Mouse (Mus musculus): ENCODE data around the gene Paox. TPM values are rescaled to one million over a fixed set of nuclear protein-coding genes. Genes with fewer than 3 reads are reported as not detected.
A peak's percentile ranks its signal among the peaks of the same experiment; 100 is the strongest.

Paox gene
- polyA plus RNA-seq, 1 experiment from 2014 or later, result 17.1 TPM

DNA sequence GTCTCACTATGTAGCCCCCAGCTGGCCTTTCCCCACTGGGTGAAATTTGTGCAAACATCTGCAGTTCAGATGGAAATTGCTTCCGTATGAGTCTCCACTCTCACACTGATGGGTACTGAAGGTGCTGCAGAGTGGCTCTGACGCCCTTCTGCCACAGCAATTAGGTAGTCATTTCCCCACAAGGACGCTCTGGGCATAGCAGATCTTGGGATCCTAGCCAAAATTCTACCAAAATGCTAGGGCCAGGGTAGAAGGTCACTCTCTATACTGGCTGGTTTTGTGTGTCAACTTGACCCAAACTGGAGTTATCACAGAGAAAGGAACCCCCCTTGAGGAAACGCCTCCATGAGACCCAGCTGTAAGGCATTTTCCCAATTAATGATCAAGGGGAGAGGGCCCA lies 11.6 kb upstream of the Paox start:
- WGBS (ENCODE audit: insufficient replicate concordance), result 77% methylated on average over 4 of the region's 4 CpGs
- peaks cover 5% of the 10 kb centered on the region for H3K4me1 ChIP-seq (ENCODE audit: control insufficient read depth, insufficient read depth, low read length)
- no peak for ATAC-seq (replicated peaks; ENCODE audit: insufficient number of reproducible peaks, low FRiP score, low TSS enrichment)
- no peak overlapping the region for H3K4me3 ChIP-seq (ENCODE audit: low read depth, low read length)
- no peak overlapping the region for H3K4me2 ChIP-seq
- no peak overlapping the region for H3K9ac ChIP-seq (ENCODE audit: low read depth, low read length)
- H3K27ac ChIP-seq (ENCODE audit: low read depth, low read length), result no peak overlapping the region
- no peaks in the 10 kb centered on the region for H3K27me3 ChIP-seq (ENCODE audit: control insufficient read depth, insufficient read depth, low read length)
- H3K9me3 ChIP-seq (replicated peaks; ENCODE audit: control insufficient read depth, low read length), result no peaks in the 10 kb centered on the region
- H3K36me3 ChIP-seq (ENCODE audit: control insufficient read depth, insufficient read depth, low read length), result peaks cover 4% of the 10 kb centered on the region; the same call in 1 of the 2 replicates

DNA sequence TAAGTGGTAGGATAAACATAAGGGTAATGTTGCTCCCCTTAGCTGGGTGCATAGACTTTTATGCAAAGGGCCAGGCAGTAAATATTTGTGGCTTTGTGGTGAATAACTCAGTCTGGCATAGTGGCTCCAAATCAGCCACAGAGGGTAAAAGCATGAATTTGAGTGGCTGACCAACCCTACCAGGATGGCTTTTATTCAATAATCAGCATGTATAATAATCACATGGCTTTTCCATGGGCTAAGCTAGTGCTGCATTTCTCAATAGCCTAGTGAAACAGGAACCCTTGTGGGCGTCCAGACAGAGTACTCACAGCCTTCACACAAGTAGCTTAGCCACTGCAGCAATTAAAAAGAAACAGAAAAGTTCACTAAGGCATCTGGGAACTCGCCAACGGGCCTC lies 3.7 kb upstream of the Paox start:
- H3K9me3 ChIP-seq (replicated peaks; ENCODE audit: control insufficient read depth, low read length), result no peaks in the 10 kb centered on the region
- no peaks in the 10 kb centered on the region for H3K27me3 ChIP-seq (ENCODE audit: control insufficient read depth, insufficient read depth, low read length)
- ATAC-seq (replicated peaks; ENCODE audit: insufficient number of reproducible peaks, low FRiP score, low TSS enrichment), result no peak
- no peak overlapping the region for H3K4me3 ChIP-seq (ENCODE audit: low read depth, low read length)
- peaks cover 20% of the 10 kb centered on the region for H3K36me3 ChIP-seq (ENCODE audit: control insufficient read depth, insufficient read depth, low read length)
- no peak overlapping the region for H3K9ac ChIP-seq (ENCODE audit: low read depth, low read length)
- peaks cover 3% of the 10 kb centered on the region; the same call in 1 of the 2 replicates for H3K4me1 ChIP-seq (ENCODE audit: control insufficient read depth, insufficient read depth, low read length)
- H3K4me2 ChIP-seq, result no peak overlapping the region
- WGBS (ENCODE audit: insufficient replicate concordance), result 65% methylated on average over 3 of the region's 3 CpGs
- H3K27ac ChIP-seq (ENCODE audit: low read depth, low read length), result no peak overlapping the region

GRCm38 (mm10) chr7:140116329-140117054 lies 893 bp downstream of the Paox start, which contains the start of gene Echs1:
TSS of gene Echs1 (minus strand) at chr7:140116476.
- Histone ChIP-seq H3K4me3 (ENCODE audit: low read depth, low read length) (peak within 1 kb of the TSS; percentile 80), H3K36me3 (ENCODE audit: control insufficient read depth, insufficient read depth, low read length) (peaks cover 4% of the 10 kb centered on the region; the same call in 1 of the 2 replicates), H3K27me3 (ENCODE audit: control insufficient read depth, insufficient read depth, low read length) (no peaks in the 10 kb centered on the region), H3K4me1 (ENCODE audit: control insufficient read depth, insufficient read depth, low read length) (peaks cover 3% of the 10 kb centered on the region; the same call in 1 of the 2 replicates), H3K9me3 (replicated peaks; ENCODE audit: control insufficient read depth, low read length) (no peaks in the 10 kb centered on the region), H3K4me2 (peak within 1 kb of the TSS; percentile 93), H3K27ac (ENCODE audit: low read depth, low read length) (peak within 1 kb of the TSS; percentile 79), H3K9ac (ENCODE audit: low read depth, low read length) (peak within 1 kb of the TSS; percentile 92)
- ATAC-seq (replicated peaks; ENCODE audit: insufficient number of reproducible peaks, low FRiP score, low TSS enrichment), result peak; percentile 97
- 4% methylated on average over 28 of the region's 28 CpGs for WGBS (ENCODE audit: insufficient replicate concordance)

GRCm38 (mm10) chr7:140120484-140120883 lies 4.9 kb downstream of the Paox start:
- Histone ChIP-seq H3K27ac (ENCODE audit: low read depth, low read length) (no peak overlapping the region), H3K4me2 (no peak overlapping the region), H3K9me3 (replicated peaks; ENCODE audit: control insufficient read depth, low read length) (no peaks in the 10 kb centered on the region), H3K9ac (ENCODE audit: low read depth, low read length) (no peak overlapping the region), H3K4me1 (ENCODE audit: control insufficient read depth, insufficient read depth, low read length) (peaks cover 1% of the 10 kb centered on the region; the same call in 1 of the 2 replicates), H3K36me3 (ENCODE audit: control insufficient read depth, insufficient read depth, low read length) (no peaks in the 10 kb centered on the region), H3K4me3 (ENCODE audit: low read depth, low read length) (no peak overlapping the region), H3K27me3 (ENCODE audit: control insufficient read depth, insufficient read depth, low read length) (no peaks in the 10 kb centered on the region)
- no peak for ATAC-seq (replicated peaks; ENCODE audit: insufficient number of reproducible peaks, low FRiP score, low TSS enrichment)
- 87% methylated on average over 2 of the region's 2 CpGs for WGBS (ENCODE audit: insufficient replicate concordance)

- 68% methylated on average over 13 of the region's 13 CpGs for WGBS (ENCODE audit: insufficient replicate concordance)
These were observed 5.8 kb downstream of the Paox start for GRCm38 (mm10) chr7:140121338-140121910.

GRCm38 (mm10) chr7:140122765-140123164 lies 7.2 kb downstream of the Paox start:
- no peak for ATAC-seq (replicated peaks; ENCODE audit: insufficient number of reproducible peaks, low FRiP score, low TSS enrichment)
- H3K9ac ChIP-seq (ENCODE audit: low read depth, low read length), result no peak overlapping the region
- H3K27me3 ChIP-seq (ENCODE audit: control insufficient read depth, insufficient read depth, low read length), result no peaks in the 10 kb centered on the region
- no peaks in the 10 kb centered on the region for H3K36me3 ChIP-seq (ENCODE audit: control insufficient read depth, insufficient read depth, low read length)
- no peak overlapping the region for H3K4me3 ChIP-seq (ENCODE audit: low read depth, low read length)
- no peaks in the 10 kb centered on the region for H3K9me3 ChIP-seq (replicated peaks; ENCODE audit: control insufficient read depth, low read length)
- no peak overlapping the region for H3K4me2 ChIP-seq
- H3K4me1 ChIP-seq (ENCODE audit: control insufficient read depth, insufficient read depth, low read length), result peaks cover 6% of the 10 kb centered on the region; the same call in 1 of the 2 replicates
- WGBS (ENCODE audit: insufficient replicate concordance), result 25% methylated on average over 4 of the region's 4 CpGs
- no peak overlapping the region for H3K27ac ChIP-seq (ENCODE audit: low read depth, low read length)

More at GRCm38 (mm10) chr7:140121338-140121910, 5.8 kb downstream of the Paox start:
- no peak for ATAC-seq (replicated peaks; ENCODE audit: insufficient number of reproducible peaks, low FRiP score, low TSS enrichment)
- no peaks in the 10 kb centered on the region for H3K36me3 ChIP-seq (ENCODE audit: control insufficient read depth, insufficient read depth, low read length)
- H3K9me3 ChIP-seq (replicated peaks; ENCODE audit: control insufficient read depth, low read length), result no peaks in the 10 kb centered on the region
- H3K4me3 ChIP-seq (ENCODE audit: low read depth, low read length), result no peak overlapping the region
- no peaks in the 10 kb centered on the region for H3K4me1 ChIP-seq (ENCODE audit: control insufficient read depth, insufficient read depth, low read length)
- no peak overlapping the region for H3K9ac ChIP-seq (ENCODE audit: low read depth, low read length)
- H3K27me3 ChIP-seq (ENCODE audit: control insufficient read depth, insufficient read depth, low read length), result no peaks in the 10 kb centered on the region
- no peak overlapping the region for H3K4me2 ChIP-seq
- no peak overlapping the region for H3K27ac ChIP-seq (ENCODE audit: low read depth, low read length)

- Histone ChIP-seq H3K4me2 (no peak overlapping the region), H3K4me3 (ENCODE audit: low read depth, low read length) (no peak overlapping the region), H3K36me3 (ENCODE audit: control insufficient read depth, insufficient read depth, low read length) (no peaks in the 10 kb centered on the region), H3K9me3 (replicated peaks; ENCODE audit: control insufficient read depth, low read length) (no peaks in the 10 kb centered on the region), H3K4me1 (ENCODE audit: control insufficient read depth, insufficient read depth, low read length) (peaks cover 6% of the 10 kb centered on the region; the same call in 1 of the 2 replicates), H3K27me3 (ENCODE audit: control insufficient read depth, insufficient read depth, low read length) (no peaks in the 10 kb centered on the region), H3K9ac (ENCODE audit: low read depth, low read length) (no peak overlapping the region), H3K27ac (ENCODE audit: low read depth, low read length) (no peak overlapping the region)
- no peak for ATAC-seq (replicated peaks; ENCODE audit: insufficient number of reproducible peaks, low FRiP score, low TSS enrichment)
- 83% methylated on average over 1 of the region's 1 CpGs for WGBS (ENCODE audit: insufficient replicate concordance)
These were observed 8.8 kb downstream of the Paox start for GRCm38 (mm10) chr7:140124382-140124781.

GRCm38 (mm10) chr7:140125278-140126021 lies 9.9 kb downstream of the Paox start:
- Histone ChIP-seq H3K9ac (ENCODE audit: low read depth, low read length) (peak overlapping the region; percentile 82), H3K27ac (ENCODE audit: low read depth, low read length) (no peak overlapping the region), H3K36me3 (ENCODE audit: control insufficient read depth, insufficient read depth, low read length) (peaks cover 2% of the 10 kb centered on the region; the same call in 1 of the 2 replicates), H3K4me3 (ENCODE audit: low read depth, low read length) (peak overlapping the region; percentile 61), H3K4me2 (peak overlapping the region; percentile 77), H3K27me3 (ENCODE audit: control insufficient read depth, insufficient read depth, low read length) (no peaks in the 10 kb centered on the region), H3K4me1 (ENCODE audit: control insufficient read depth, insufficient read depth, low read length) (peaks cover 6% of the 10 kb centered on the region; the same call in 1 of the 2 replicates), H3K9me3 (replicated peaks; ENCODE audit: control insufficient read depth, low read length) (no peaks in the 10 kb centered on the region)
- WGBS (ENCODE audit: insufficient replicate concordance), result 1% methylated on average over 40 of the region's 40 CpGs
- peak; percentile 98 for ATAC-seq (replicated peaks; ENCODE audit: insufficient number of reproducible peaks, low FRiP score, low TSS enrichment)

All from heart, embryonic 11.5 days (tissue).